Mouse (Mus musculus): ENCODE results near the gene Ppm1a.

The Ppm1a gene

GRCm38 (mm10) chr12:72757086-72757485 is at the start of gene Ppm1a:
Gene Ppm1a (plus strand): TSS chr12:72757455.
- no peak for DNase-seq (ENCODE audit: low spot score in 2 of 2)

DNA sequence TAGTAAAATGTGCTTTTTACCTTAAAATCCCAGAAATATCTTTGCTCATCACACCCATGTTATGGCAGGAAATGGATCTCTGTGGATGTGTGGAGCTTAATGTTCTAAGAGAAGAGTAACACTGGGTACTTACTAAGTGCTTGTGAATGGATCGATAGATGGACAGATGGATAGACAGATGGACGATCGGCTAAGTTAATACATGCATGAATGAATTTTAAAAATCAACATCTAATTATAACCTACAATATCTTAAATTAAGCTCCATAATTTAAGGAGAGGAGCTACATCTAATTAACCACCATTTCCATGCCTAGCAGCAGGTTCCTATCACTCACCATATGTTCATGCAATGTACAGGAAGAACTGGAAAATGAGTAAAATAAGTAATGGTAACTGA is 47.3 kb upstream of the Ppm1a start:
- no peak for DNase-seq (ENCODE audit: low spot score in 2 of 2)

GRCm38 (mm10) chr12:72714896-72715295 is 42.4 kb upstream of the Ppm1a start:
- no peak for DNase-seq (ENCODE audit: low spot score in 2 of 2)

DNA sequence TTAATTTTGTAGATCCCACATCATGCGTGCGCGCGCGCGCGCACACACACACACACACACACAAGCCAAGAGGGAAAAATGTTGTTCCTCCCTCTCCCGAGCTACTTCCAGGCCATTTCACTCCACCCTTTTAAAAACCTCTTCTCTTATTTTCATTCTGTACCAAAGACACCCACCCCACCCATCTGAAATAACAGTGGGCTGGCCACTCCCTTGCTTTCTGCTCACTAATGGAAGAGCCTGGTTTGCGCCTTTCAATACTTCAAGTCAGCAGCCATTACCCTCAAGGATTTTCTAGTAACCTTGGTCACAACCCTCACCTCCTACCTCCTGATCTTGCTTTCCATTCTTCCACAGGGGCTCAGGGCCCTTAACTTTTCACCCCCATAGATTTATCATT is 41.4 kb upstream of the Ppm1a start:
- no peak for DNase-seq (ENCODE audit: low spot score in 2 of 2)

GRCm38 (mm10) chr12:72719046-72719445 is 38.2 kb upstream of the Ppm1a start:
- DNase-seq (ENCODE audit: low spot score in 2 of 2), result no peak

- DNase-seq (ENCODE audit: low spot score in 2 of 2), result no peak
Measured at GRCm38 (mm10) chr12:72719452-72720087, 37.7 kb upstream of the Ppm1a start.

DNA sequence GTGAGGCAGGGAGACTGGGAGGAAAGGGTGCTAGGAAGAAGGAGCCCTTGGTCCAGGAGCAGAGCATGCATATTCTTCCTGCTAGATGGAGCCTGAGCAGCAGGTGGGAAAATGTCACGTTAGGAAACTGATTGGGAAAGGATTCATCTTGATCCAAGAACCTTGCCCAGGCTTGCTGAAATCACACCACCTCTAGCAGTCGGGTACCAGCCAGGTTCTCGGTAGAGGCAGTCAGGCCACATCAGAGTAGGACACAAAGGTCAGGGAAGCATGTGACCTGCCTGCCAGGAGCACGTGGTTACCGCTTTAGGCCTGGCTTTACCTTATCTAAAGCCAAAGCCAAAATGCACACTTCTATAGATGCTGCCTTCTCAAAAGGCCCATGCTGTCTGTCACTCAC is 35.5 kb upstream of the Ppm1a start:
- no peak for DNase-seq (ENCODE audit: low spot score in 2 of 2)

DNA sequence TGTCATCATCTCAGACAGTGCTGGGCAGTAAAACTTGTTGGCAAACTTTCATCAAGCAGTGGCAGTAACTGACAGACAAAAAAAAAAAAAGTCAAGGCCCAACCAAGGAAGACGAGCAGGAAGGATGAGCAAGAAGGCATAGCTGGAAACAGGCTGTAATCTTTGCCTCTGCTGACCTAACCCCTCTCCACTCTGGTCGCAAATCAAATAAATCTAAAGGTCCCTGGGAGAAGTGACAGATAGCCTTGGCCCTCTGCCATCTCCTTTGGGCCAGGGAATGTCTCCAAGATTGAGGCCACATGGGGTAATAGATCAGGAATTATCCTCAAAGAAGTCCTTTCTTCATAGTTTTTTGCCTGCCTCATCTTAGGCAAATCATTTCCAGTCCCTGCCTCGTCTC is 33.3 kb upstream of the Ppm1a start:
- peak in 1 of 2 experiments; percentile 62 for DNase-seq (ENCODE audit: low spot score in 2 of 2)

GRCm38 (mm10) chr12:72727021-72727420 is 30.2 kb upstream of the Ppm1a start:
- DNase-seq (ENCODE audit: low spot score in 2 of 2), result no peak

DNA sequence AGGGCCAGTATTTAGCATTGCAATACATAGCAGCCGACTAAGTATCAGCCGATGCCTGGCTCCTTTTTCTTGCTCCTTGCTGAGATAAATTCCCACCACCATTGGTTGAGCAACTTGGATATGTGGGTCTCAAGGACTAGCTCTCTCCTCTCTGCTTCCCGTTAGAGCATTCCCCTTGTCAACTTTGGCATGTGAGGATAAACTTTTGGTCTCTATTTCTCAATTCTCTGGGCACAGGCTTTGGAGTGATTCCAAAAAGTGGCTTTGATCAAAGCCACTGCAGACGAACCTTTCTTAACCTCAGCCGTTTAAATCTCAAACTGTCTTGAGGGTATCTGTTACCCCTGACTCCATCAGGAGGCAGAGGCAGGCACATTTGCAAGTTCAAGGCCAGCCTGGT is 29.6 kb upstream of the Ppm1a start:
- DNase-seq (ENCODE audit: low spot score in 2 of 2), result no peak

GRCm38 (mm10) chr12:72734112-72734511 is 23.1 kb upstream of the Ppm1a start:
- DNase-seq (ENCODE audit: low spot score in 2 of 2), result no peak

- DNase-seq (ENCODE audit: low spot score in 2 of 2), result no peak
Measured at GRCm38 (mm10) chr12:72741176-72741575, 16.1 kb upstream of the Ppm1a start.

- DNase-seq (ENCODE audit: low spot score in 2 of 2), result no peak
Measured at GRCm38 (mm10) chr12:72744803-72745360, 12.4 kb upstream of the Ppm1a start.

DNA sequence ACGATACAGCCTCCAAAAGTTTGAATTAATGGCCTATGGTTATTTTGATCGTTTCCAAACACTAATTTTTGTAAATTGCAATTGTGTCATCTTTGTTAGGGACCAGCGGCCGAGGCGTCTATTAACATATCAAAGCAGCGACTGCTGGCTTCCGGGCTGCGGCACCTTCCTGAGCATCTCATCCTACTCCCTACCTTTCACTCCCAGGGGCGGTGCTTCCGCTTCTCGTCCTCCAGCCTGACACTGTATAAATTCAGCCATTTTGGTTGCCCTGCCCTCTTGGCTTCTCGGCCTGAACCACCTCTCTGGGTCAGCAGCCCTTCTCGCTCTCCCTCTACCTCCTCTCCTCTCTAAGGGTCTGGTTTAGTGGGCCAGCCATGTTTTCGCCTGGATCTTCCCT is 11.8 kb upstream of the Ppm1a start:
- DNase-seq (ENCODE audit: low spot score in 2 of 2), result no peak

GRCm38 (mm10) chr12:72748341-72748740 is 8.9 kb upstream of the Ppm1a start:
- no peak for DNase-seq (ENCODE audit: low spot score in 2 of 2)

DNA sequence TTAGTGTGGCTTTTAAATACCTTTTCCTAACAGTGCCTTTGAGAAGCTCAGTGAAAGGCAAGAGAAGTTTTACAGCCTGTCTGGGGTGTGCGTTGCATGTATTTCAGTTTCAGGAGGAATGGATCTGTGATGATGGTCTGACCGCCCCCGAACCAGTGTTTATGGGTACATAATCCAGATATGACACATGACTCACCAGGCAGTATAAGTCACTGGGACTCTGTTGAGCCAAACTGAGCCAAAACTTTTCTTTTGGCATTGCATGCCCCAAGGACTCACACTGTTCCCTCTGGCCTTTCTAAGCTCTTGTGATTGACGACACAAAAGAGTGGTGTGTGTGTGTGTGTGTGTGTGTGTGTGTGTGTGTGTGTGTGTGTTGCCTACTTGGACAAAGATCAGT is 8.4 kb upstream of the Ppm1a start:
- no peak for DNase-seq (ENCODE audit: low spot score in 2 of 2)

- DNase-seq (ENCODE audit: low spot score in 2 of 2), result no peak
Measured at GRCm38 (mm10) chr12:72749500-72749899, 7.8 kb upstream of the Ppm1a start.

GRCm38 (mm10) chr12:72750016-72750415 is 7.2 kb upstream of the Ppm1a start:
- DNase-seq (ENCODE audit: low spot score in 2 of 2), result no peak

DNA sequence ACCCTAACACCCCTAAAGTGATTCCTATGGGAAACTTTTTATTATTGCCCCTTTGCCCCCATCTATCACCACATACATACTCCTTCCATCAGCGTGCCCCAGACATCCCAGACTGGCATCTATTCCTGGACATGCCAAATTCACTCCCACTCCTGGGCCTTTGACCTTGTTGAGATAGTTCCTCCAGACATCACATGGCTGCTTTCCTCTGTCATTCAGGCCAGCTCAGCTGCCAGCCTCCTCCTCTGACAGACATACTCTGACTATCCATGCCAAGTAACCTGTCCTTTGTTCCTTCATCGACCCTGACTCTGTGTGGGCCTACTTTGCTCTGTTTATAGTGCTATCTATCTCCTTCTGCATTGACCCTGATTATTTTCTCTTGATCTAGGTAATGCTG is 6.6 kb upstream of the Ppm1a start:
- no peak for DNase-seq (ENCODE audit: low spot score in 2 of 2)

GRCm38 (mm10) chr12:72757596-72757995 is 341 bp downstream of the Ppm1a start:
- no peak for DNase-seq (ENCODE audit: low spot score in 2 of 2)

GRCm38 (mm10) chr12:72759956-72760355 is 2.7 kb downstream of the Ppm1a start:
- DNase-seq (ENCODE audit: low spot score in 2 of 2), result no peak

GRCm38 (mm10) chr12:72760376-72761229 is 3.3 kb downstream of the Ppm1a start:
- DNase-seq (ENCODE audit: low spot score in 2 of 2), result peak; percentile 84 to 93

GRCm38 (mm10) chr12:72761230-72761648 is 4.0 kb downstream of the Ppm1a start:
- no peak for DNase-seq (ENCODE audit: low spot score in 2 of 2)

Measured in urinary bladder, postnatal 36 days (tissue).